Mouse (Mus musculus): Measurements from ENCODE around the gene Gm20388. TPM values are rescaled to one million over a fixed set of nuclear protein-coding genes. Genes with fewer than 3 reads are reported as not detected.

The Gm20388 gene
- total RNA-seq, 1 experiment from 2014 or later = 18.4 TPM

GRCm38 (mm10) chr8:124192242-124192641 is 4281.6 kb downstream of the Gm20388 start:
- no peak for ATAC-seq (replicated peaks in 1 of 2; ENCODE audit: insufficient read depth in 1 of 2, low FRiP score in 2 of 2, low TSS enrichment in 1 of 2, low read depth in 1 of 2, poor library complexity in 2 of 2, severe bottlenecking in 2 of 2)

GRCm38 (mm10) chr8:124192976-124193375 is 4282.3 kb downstream of the Gm20388 start:
- ATAC-seq (replicated peaks in 1 of 2; ENCODE audit: insufficient read depth in 1 of 2, low FRiP score in 2 of 2, low TSS enrichment in 1 of 2, low read depth in 1 of 2, poor library complexity in 2 of 2, severe bottlenecking in 2 of 2) = no peak

- no peak for ATAC-seq (replicated peaks in 1 of 2; ENCODE audit: insufficient read depth in 1 of 2, low FRiP score in 2 of 2, low TSS enrichment in 1 of 2, low read depth in 1 of 2, poor library complexity in 2 of 2, severe bottlenecking in 2 of 2)
Observed at GRCm38 (mm10) chr8:124193992-124194391, 4283.4 kb downstream of the Gm20388 start.

GRCm38 (mm10) chr8:124196195-124196594 is 4285.6 kb downstream of the Gm20388 start:
- no peak for ATAC-seq (replicated peaks in 1 of 2; ENCODE audit: insufficient read depth in 1 of 2, low FRiP score in 2 of 2, low TSS enrichment in 1 of 2, low read depth in 1 of 2, poor library complexity in 2 of 2, severe bottlenecking in 2 of 2)

- no peak for ATAC-seq (replicated peaks in 1 of 2; ENCODE audit: insufficient read depth in 1 of 2, low FRiP score in 2 of 2, low TSS enrichment in 1 of 2, low read depth in 1 of 2, poor library complexity in 2 of 2, severe bottlenecking in 2 of 2)
Observed at GRCm38 (mm10) chr8:124196797-124197196, 4286.2 kb downstream of the Gm20388 start.

- no peak for ATAC-seq (replicated peaks in 1 of 2; ENCODE audit: insufficient read depth in 1 of 2, low FRiP score in 2 of 2, low TSS enrichment in 1 of 2, low read depth in 1 of 2, poor library complexity in 2 of 2, severe bottlenecking in 2 of 2)
Observed at GRCm38 (mm10) chr8:124198230-124198629, 4287.6 kb downstream of the Gm20388 start.

- ATAC-seq (replicated peaks in 1 of 2; ENCODE audit: insufficient read depth in 1 of 2, low FRiP score in 2 of 2, low TSS enrichment in 1 of 2, low read depth in 1 of 2, poor library complexity in 2 of 2, severe bottlenecking in 2 of 2) = peak in 1 of 2 experiments; percentile 21; a peak in 1 of 4 replicates
Observed at GRCm38 (mm10) chr8:124200400-124200799, 4289.8 kb downstream of the Gm20388 start.

- no peak for ATAC-seq (replicated peaks in 1 of 2; ENCODE audit: insufficient read depth in 1 of 2, low FRiP score in 2 of 2, low TSS enrichment in 1 of 2, low read depth in 1 of 2, poor library complexity in 2 of 2, severe bottlenecking in 2 of 2)
Observed at GRCm38 (mm10) chr8:124201706-124202105, 4291.1 kb downstream of the Gm20388 start.

- ATAC-seq (replicated peaks in 1 of 2; ENCODE audit: insufficient read depth in 1 of 2, low FRiP score in 2 of 2, low TSS enrichment in 1 of 2, low read depth in 1 of 2, poor library complexity in 2 of 2, severe bottlenecking in 2 of 2) = no peak
Observed at GRCm38 (mm10) chr8:124202895-124203294, 4292.3 kb downstream of the Gm20388 start.

- ATAC-seq (replicated peaks in 1 of 2; ENCODE audit: insufficient read depth in 1 of 2, low FRiP score in 2 of 2, low TSS enrichment in 1 of 2, low read depth in 1 of 2, poor library complexity in 2 of 2, severe bottlenecking in 2 of 2) = no peak
Observed at GRCm38 (mm10) chr8:124204001-124204601, 4293.5 kb downstream of the Gm20388 start.

GRCm38 (mm10) chr8:124212148-124212547 is 4301.5 kb downstream of the Gm20388 start:
- no peak for ATAC-seq (replicated peaks in 1 of 2; ENCODE audit: insufficient read depth in 1 of 2, low FRiP score in 2 of 2, low TSS enrichment in 1 of 2, low read depth in 1 of 2, poor library complexity in 2 of 2, severe bottlenecking in 2 of 2)

- ATAC-seq (replicated peaks in 1 of 2; ENCODE audit: insufficient read depth in 1 of 2, low FRiP score in 2 of 2, low TSS enrichment in 1 of 2, low read depth in 1 of 2, poor library complexity in 2 of 2, severe bottlenecking in 2 of 2) = no peak
Observed at GRCm38 (mm10) chr8:124216951-124217350, 4306.3 kb downstream of the Gm20388 start.

- no peak for ATAC-seq (replicated peaks in 1 of 2; ENCODE audit: insufficient read depth in 1 of 2, low FRiP score in 2 of 2, low TSS enrichment in 1 of 2, low read depth in 1 of 2, poor library complexity in 2 of 2, severe bottlenecking in 2 of 2)
Observed at GRCm38 (mm10) chr8:124229883-124230282, 4319.2 kb downstream of the Gm20388 start.

GRCm38 (mm10) chr8:124230496-124231175 is 4320.0 kb downstream of the Gm20388 start:
- ATAC-seq (replicated peaks in 1 of 2; ENCODE audit: insufficient read depth in 1 of 2, low FRiP score in 2 of 2, low TSS enrichment in 1 of 2, low read depth in 1 of 2, poor library complexity in 2 of 2, severe bottlenecking in 2 of 2) = no peak

- ATAC-seq (replicated peaks in 1 of 2; ENCODE audit: insufficient read depth in 1 of 2, low FRiP score in 2 of 2, low TSS enrichment in 1 of 2, low read depth in 1 of 2, poor library complexity in 2 of 2, severe bottlenecking in 2 of 2) = peak; percentile 48 to 52; a peak in 3 of 4 replicates
Observed at GRCm38 (mm10) chr8:124231176-124231484, 4320.5 kb downstream of the Gm20388 start, which contains the start of gene Galnt2. Galnt2 (plus strand) TSS chr8:124231391.

GRCm38 (mm10) chr8:124231485-124232279 is 4321.0 kb downstream of the Gm20388 start:
- peak; percentile 7 to 33; a peak in 2 of 4 replicates for ATAC-seq (replicated peaks in 1 of 2; ENCODE audit: insufficient read depth in 1 of 2, low FRiP score in 2 of 2, low TSS enrichment in 1 of 2, low read depth in 1 of 2, poor library complexity in 2 of 2, severe bottlenecking in 2 of 2)

- peak in 1 of 2 experiments; percentile 29; a peak in 1 of 4 replicates for ATAC-seq (replicated peaks in 1 of 2; ENCODE audit: insufficient read depth in 1 of 2, low FRiP score in 2 of 2, low TSS enrichment in 1 of 2, low read depth in 1 of 2, poor library complexity in 2 of 2, severe bottlenecking in 2 of 2)
Observed at GRCm38 (mm10) chr8:124232280-124232600, 4321.6 kb downstream of the Gm20388 start.

GRCm38 (mm10) chr8:124234496-124234895 is 4323.9 kb downstream of the Gm20388 start:
- ATAC-seq (replicated peaks in 1 of 2; ENCODE audit: insufficient read depth in 1 of 2, low FRiP score in 2 of 2, low TSS enrichment in 1 of 2, low read depth in 1 of 2, poor library complexity in 2 of 2, severe bottlenecking in 2 of 2) = no peak
